Mouse (Mus musculus) CD4-positive, CD25-positive, alpha-beta regulatory T cell, adult 2 months (primary cell): ENCODE results near the gene Olfr1138.

Source experiments
- DNase-seq: peaks from one replicate; pipeline ENCODE4 v3.0.0-alpha.2; 2012; ENCODE audit warnings: low read depth, low spot score

Olfr1138 gene

DNA sequence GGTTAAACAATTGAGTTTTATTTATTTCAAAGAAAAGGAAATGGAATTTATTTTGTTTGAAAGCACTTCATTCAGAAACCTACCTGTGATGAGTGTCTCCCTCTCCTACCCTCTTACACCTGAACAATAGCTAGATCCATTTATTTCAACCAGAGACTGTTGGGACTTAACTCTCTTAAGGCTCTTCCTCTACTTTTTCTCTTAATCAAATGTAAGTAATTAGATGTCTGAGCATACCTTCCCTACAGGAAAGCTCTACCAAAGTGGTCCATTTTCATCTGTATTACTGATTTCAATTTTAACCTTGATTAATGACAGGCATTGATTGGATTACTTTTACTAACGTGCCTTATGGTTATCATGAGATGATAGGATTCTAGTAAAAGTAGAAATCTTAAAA, at the start of gene Olfr1138:
Gene Olfr1138 (minus strand): TSS at position 101 of the 400 bp plus-strand sequence.
- no peak for DNase-seq

DNA sequence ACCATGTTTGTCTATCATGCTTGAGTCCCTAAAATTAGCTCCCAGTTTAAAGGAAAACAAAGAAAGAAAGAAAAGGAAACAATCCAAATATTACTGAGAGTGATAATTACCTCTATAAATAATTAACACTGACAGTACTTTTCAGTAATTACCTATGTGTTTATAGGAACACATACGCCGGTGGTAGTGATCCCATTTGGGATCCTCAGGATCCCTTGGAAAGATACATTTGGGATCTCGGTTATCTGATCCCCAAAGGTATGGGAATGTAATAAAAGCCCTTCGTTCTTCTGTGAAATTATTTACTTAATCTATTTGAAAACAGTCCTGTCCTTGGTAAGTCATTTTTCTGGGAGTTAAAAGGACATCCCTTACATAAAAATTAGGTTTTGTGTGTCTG, 39.4 kb upstream of the Olfr1138 start, which contains the start of gene Olfr152:
Gene Olfr152 (plus strand): TSS at position 301 of the 400 bp plus-strand sequence.
- DNase-seq = no peak

GRCm38 (mm10) chr2:87776143-87776542, 36.4 kb upstream of the Olfr1138 start:
- no peak for DNase-seq

GRCm38 (mm10) chr2:87753891-87754290, 14.1 kb upstream of the Olfr1138 start, which contains the start of gene Olfr1141:
Olfr1141 (minus strand) TSS chr2:87753991.
- no peak for DNase-seq

DNA sequence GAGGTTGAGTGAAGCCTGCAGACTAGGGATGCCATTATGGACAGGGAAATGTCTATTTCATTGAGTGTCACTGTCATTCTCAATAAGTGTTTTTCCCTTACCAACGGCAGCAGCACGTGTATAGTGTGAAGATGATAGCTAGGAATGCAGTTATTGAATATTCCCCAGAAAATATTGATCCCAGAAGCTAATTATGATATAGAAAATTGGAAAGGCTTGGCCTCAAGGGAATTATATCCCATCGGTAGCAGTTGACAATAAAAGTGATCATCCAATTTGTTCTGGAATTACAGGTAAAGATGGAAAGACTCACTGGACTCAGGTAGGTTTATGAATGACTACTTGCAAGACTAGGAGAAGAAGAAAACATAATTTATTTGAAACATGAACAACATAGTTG, 3.7 kb upstream of the Olfr1138 start, which contains the start of gene Olfr1140:
Gene Olfr1140 (plus strand): TSS at position 301 of the 400 bp plus-strand sequence.
- no peak for DNase-seq

GRCm38 (mm10) chr2:87713079-87713478, 26.7 kb downstream of the Olfr1138 start, which contains the start of gene Olfr1137:
Olfr1137 (minus strand) TSS chr2:87713179.
- DNase-seq = no peak

- no peak for DNase-seq
These were observed 45.9 kb downstream of the Olfr1138 start, which contains the start of gene Olfr1136 for GRCm38 (mm10) chr2:87693847-87694246. Olfr1136 (minus strand) TSS chr2:87693947.
